Mouse (Mus musculus) erythroblast, embryonic 14.5 days (primary cell): ENCODE measurements around the gene Pde1a.

Source experiments
- GATA1 ChIP-seq: IDR thresholded peaks from 2 replicates; pipeline ENCODE4 v1.6.1; 2012; ENCODE audit warnings: low read length, inconsistent platforms, mixed read lengths
- TAL1 ChIP-seq: IDR thresholded peaks from 3 replicates; pipeline ENCODE4 v1.6.1; 2012; ENCODE audit warnings: low read length, inconsistent platforms, mixed read lengths

- TF ChIP-seq TAL1 (no peak), GATA1 (no peak)
Measured at GRCm38 (mm10) chr2:80178608-80179280, 49.5 kb upstream of the Pde1a start.
